Mouse (Mus musculus) ES-Bruce4 (cell line): ENCODE results near the gene Gm5127. TPM values are rescaled to one million over a fixed set of nuclear protein-coding genes. Genes with fewer than 3 reads are reported as not detected.

Experiments used
- H3K27ac ChIP-seq: 2 replicates; pipeline ENCODE4 v1.5.1; 2012; ENCODE audit warnings: low read length, inconsistent platforms; ENCODE audit not compliant: insufficient read depth
- H3K27me3 ChIP-seq: 2 replicates; pipeline ENCODE4 v1.6.1; 2012; ENCODE audit warnings: mild to moderate bottlenecking, low read length, inconsistent platforms; ENCODE audit not compliant: control insufficient read depth, poor library complexity, insufficient read depth, severe bottlenecking
- H3K36me3 ChIP-seq: 2 replicates; pipeline ENCODE4 v1.6.1; 2012; ENCODE audit warnings: inconsistent platforms, mild to moderate bottlenecking, low read length, moderate library complexity; ENCODE audit not compliant: control insufficient read depth, poor library complexity, insufficient read depth, severe bottlenecking
- H3K4me1 ChIP-seq: one replicate; pipeline ENCODE4 v1.8.1; 2011; ENCODE audit warnings: low read length; ENCODE audit not compliant: control insufficient read depth, insufficient read depth
- H3K4me3 ChIP-seq: 2 replicates; pipeline ENCODE4 v1.5.1; 2011; ENCODE audit warnings: low read depth, mild to moderate bottlenecking, low read length
- H3K9ac ChIP-seq: 2 replicates; pipeline ENCODE4 v1.6.1; 2012; ENCODE audit warnings: low read depth, mild to moderate bottlenecking, inconsistent platforms; ENCODE audit not compliant: poor library complexity, severe bottlenecking
- H3K9me3 ChIP-seq: replicated peaks from 2 replicates; pipeline ENCODE4 v1.6.1; 2012; ENCODE audit warnings: mild to moderate bottlenecking, low read length, inconsistent platforms; ENCODE audit not compliant: control insufficient read depth, poor library complexity, insufficient read depth, severe bottlenecking
- CTCF ChIP-seq: IDR thresholded peaks from one replicate; pipeline ENCODE4 v1.8.1; 2011; ENCODE audit warnings: low read depth, low read length
- EP300 ChIP-seq: IDR thresholded peaks from 2 replicates; pipeline ENCODE4 v1.6.1; 2011; ENCODE audit warnings: low read depth, low read length; ENCODE audit not compliant: insufficient read depth
- POLR2A ChIP-seq: IDR thresholded peaks from one replicate; pipeline ENCODE4 v1.8.1; 2011; ENCODE audit warnings: low read length; ENCODE audit not compliant: insufficient read depth
- polyA plus RNA-seq: library from polyadenylated mRNA; stranded (reverse); fragments of >200 nt; gene quantifications from 2 replicates; pipeline ENCODE4 v1.2.4, GENCODE M21; 2011; ENCODE audit warnings: low read depth; ENCODE audit not compliant: missing spikeins, insufficient read depth, insufficient read length

Gm5127 gene
- not detected in 2 replicates for polyA plus RNA-seq

- Histone ChIP-seq H3K27me3 (no peaks in the 10 kb centered on the region), H3K27ac (no peak within 1 kb of the TSS), H3K36me3 (no peaks in the 10 kb centered on the region), H3K4me1 (no peaks in the 10 kb centered on the region), H3K9me3 (no peaks in the 10 kb centered on the region), H3K9ac (no peak within 1 kb of the TSS), H3K4me3 (no peak within 1 kb of the TSS)
- TF ChIP-seq CTCF, result no peak
Measured at GRCm38 (mm10) chrX:106582886-106583285, at the start of gene Gm5127. Gene Gm5127, plus strand, starts transcription at chrX:106583186.

DNA sequence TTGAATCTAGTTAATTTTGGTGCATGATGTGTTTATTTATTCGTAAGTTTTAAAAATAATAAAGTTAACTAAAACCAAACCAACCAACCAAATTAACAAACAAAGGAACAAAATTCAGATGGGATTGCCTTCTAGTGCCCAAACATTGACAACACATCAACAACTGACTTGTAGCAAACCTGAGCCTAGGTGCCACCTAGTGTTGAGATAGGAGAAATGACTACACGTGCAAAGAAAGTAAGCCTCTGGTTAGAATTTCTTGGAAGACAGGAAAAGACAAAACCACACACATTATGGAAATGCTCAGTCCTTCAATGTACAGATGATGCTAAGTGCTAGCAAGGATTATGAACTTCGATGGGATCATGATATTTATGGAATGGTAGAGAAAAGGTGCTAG is 46.6 kb upstream of the Gm5127 start:
- Histone ChIP-seq H3K4me3 (no peak overlapping the region), H3K9me3 (no peaks in the 10 kb centered on the region), H3K9ac (no peak overlapping the region), H3K27me3 (no peaks in the 10 kb centered on the region), H3K36me3 (no peaks in the 10 kb centered on the region), H3K4me1 (no peaks in the 10 kb centered on the region), H3K27ac (no peak overlapping the region)
- TF ChIP-seq EP300, result no peak

DNA sequence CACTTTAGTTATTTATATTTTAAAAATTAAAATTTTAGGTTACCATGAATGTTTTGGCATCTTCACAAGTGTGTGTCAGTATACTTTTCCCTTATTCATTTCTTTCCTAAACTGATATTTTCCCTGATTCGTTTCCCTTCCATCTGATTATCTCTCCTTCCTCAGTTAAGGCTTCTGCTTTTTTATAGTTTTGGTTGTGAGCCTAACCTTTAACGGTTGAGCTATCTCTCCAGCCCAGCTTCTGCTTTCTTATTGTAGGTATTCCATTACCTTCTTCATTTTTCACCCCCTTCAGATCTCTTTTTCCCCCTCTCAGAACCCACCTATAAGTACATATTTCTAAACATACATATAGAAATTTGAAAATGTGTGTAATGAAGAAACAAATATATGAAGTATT is 27.5 kb upstream of the Gm5127 start:
- no peak overlapping the region for H3K4me3 ChIP-seq
- no peaks in the 10 kb centered on the region for H3K36me3 ChIP-seq
- no peak overlapping the region for H3K9ac ChIP-seq
- TF ChIP-seq CTCF, result no peak
- TF ChIP-seq EP300, result no peak
- no peak for TF ChIP-seq POLR2A
- H3K9me3 ChIP-seq, result no peaks in the 10 kb centered on the region
- H3K27me3 ChIP-seq, result no peaks in the 10 kb centered on the region
- no peak overlapping the region for H3K27ac ChIP-seq
- no peaks in the 10 kb centered on the region for H3K4me1 ChIP-seq

DNA sequence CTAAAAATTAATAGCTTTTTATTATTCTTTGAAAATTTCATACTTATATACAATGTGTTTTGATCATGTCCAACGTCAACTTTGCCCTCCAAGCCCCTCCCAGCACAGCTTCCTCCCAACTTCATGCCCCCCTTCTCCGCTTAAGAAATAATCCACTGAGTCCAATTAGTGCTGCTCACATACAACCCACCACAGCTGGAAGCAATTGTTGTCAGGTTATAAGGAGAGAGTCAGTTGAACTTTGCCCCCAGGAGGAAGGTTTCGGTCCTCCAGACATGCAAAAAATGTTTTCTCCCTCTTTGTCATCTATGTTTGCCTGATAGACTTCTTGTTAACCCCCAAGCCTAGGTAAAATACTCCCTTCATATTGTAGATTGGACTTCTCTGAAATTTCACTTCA is 4.0 kb upstream of the Gm5127 start:
- Histone ChIP-seq H3K36me3 (no peaks in the 10 kb centered on the region), H3K27me3 (no peaks in the 10 kb centered on the region), H3K4me1 (no peaks in the 10 kb centered on the region), H3K27ac (no peak overlapping the region), H3K9ac (no peak overlapping the region), H3K4me3 (no peak overlapping the region), H3K9me3 (no peaks in the 10 kb centered on the region)
- TF ChIP-seq EP300 (no peak), POLR2A (no peak), CTCF (no peak)

- no peaks in the 10 kb centered on the region for H3K27me3 ChIP-seq
- H3K9me3 ChIP-seq, result no peaks in the 10 kb centered on the region
- H3K36me3 ChIP-seq, result no peaks in the 10 kb centered on the region
- TF ChIP-seq POLR2A (no peak), CTCF (no peak), EP300 (no peak)
- no peaks in the 10 kb centered on the region for H3K4me1 ChIP-seq
- no peak overlapping the region for H3K4me3 ChIP-seq
- H3K9ac ChIP-seq, result no peak overlapping the region
- H3K27ac ChIP-seq, result no peak overlapping the region
Measured at GRCm38 (mm10) chrX:106580410-106580809, 2.6 kb upstream of the Gm5127 start.

DNA sequence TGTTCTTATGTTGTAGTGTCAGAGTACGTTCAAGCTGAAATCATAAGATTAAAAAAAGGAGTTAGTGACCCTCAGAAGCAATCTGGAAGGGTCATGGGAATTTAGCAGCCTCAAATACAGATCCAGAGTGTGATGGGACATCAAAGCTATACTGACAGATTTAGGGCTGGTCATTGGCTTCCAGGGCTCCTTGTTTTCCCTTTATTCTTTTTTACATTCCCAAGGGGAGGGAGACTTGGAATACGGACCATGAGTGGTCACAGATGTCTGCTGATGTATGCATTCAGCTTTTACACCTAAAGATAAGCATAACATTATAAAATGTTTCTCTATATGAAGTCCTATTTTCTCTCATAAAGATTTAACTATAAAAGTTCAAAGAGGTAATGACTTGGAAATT is 789 bp upstream of the Gm5127 start:
- no peak overlapping the region for H3K4me3 ChIP-seq
- H3K27ac ChIP-seq, result no peak overlapping the region
- no peaks in the 10 kb centered on the region for H3K9me3 ChIP-seq
- H3K36me3 ChIP-seq, result no peaks in the 10 kb centered on the region
- no peaks in the 10 kb centered on the region for H3K27me3 ChIP-seq
- TF ChIP-seq EP300 (no peak), POLR2A (no peak), CTCF (no peak)
- no peak overlapping the region for H3K9ac ChIP-seq
- H3K4me1 ChIP-seq, result no peaks in the 10 kb centered on the region

- no peaks in the 10 kb centered on the region for H3K36me3 ChIP-seq
- TF ChIP-seq CTCF (no peak), POLR2A (no peak), EP300 (no peak)
- H3K27ac ChIP-seq, result no peak overlapping the region
- no peak overlapping the region for H3K9ac ChIP-seq
- H3K9me3 ChIP-seq, result no peaks in the 10 kb centered on the region
- no peaks in the 10 kb centered on the region for H3K4me1 ChIP-seq
- no peaks in the 10 kb centered on the region for H3K27me3 ChIP-seq
- H3K4me3 ChIP-seq, result no peak overlapping the region
Measured at GRCm38 (mm10) chrX:106593914-106594313, 10.9 kb downstream of the Gm5127 start.
